Mouse (Mus musculus): ENCODE data around the gene Fndc1.

DNA sequence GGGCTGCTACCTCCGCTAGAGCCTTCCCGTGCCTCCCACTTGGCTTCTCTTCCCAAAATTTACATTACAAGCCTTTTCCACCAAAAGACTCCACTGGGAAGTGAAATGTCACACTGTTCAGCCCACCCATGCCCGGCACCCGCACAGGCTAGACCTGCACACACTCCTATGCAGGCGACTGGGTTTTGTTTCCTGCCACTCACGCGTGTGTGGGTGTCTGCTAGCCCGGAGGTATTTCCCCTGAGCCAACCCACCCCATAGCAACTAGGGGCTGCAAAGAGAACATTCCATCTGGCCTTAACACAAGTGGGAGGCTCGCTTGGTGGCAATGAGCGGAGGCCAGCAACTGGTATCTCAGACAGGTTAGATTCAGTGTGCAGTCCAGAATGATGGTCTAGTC lies 44.7 kb upstream of the Fndc1 start:
- TF ChIP-seq CTCF (IDR thresholded peaks at IDR 0.05; ENCODE audit: control insufficient read depth, insufficient read depth, low read length) (no peak), POLR2A (IDR thresholded peaks at IDR 0.05; ENCODE audit: borderline replicate concordance, control insufficient read depth, low read depth, low read length) (no peak)
